Mouse (Mus musculus) B cell, adult 2 months (primary cell): ENCODE measurements around the gene Thra.
A peak's percentile ranks its signal among the peaks of the same experiment; 100 is the strongest.

Experiments used
- DNase-seq, 2 experiments: peaks; one replicate each; pipeline ENCODE4 v3.0.0; 2022

Gene Thra

DNA sequence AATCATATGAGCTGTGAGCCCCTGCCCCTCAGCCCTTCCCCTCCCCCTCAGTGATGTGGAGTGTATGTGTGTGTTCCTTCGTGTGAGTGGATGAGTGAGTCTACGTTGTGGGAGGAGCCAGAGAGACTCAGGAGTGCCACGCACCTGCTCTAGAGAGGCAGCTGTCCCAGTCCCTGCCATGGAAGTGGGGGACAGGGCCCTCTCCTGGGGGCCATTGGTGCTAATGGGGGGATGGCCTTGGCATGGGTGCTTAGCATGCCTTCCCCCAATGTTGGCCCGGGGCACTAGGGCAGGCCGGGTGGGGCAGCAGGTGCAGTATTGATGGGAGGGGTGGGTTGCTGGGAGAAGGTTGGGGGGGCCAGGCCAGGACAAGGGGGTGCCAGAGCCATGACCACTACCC, 26.4 kb downstream of the Thra start:
- no peak for DNase-seq

GRCm38 (mm10) chr11:98767276-98767675, 26.8 kb downstream of the Thra start:
- peak in 1 of 2 experiments; percentile 42 for DNase-seq

GRCm38 (mm10) chr11:98767713-98768112, 27.3 kb downstream of the Thra start:
- DNase-seq, result no peak

- no peak for DNase-seq
Observed at GRCm38 (mm10) chr11:98768127-98769006, 27.9 kb downstream of the Thra start.

GRCm38 (mm10) chr11:98769007-98769954, 28.8 kb downstream of the Thra start:
- DNase-seq, result no peak

DNA sequence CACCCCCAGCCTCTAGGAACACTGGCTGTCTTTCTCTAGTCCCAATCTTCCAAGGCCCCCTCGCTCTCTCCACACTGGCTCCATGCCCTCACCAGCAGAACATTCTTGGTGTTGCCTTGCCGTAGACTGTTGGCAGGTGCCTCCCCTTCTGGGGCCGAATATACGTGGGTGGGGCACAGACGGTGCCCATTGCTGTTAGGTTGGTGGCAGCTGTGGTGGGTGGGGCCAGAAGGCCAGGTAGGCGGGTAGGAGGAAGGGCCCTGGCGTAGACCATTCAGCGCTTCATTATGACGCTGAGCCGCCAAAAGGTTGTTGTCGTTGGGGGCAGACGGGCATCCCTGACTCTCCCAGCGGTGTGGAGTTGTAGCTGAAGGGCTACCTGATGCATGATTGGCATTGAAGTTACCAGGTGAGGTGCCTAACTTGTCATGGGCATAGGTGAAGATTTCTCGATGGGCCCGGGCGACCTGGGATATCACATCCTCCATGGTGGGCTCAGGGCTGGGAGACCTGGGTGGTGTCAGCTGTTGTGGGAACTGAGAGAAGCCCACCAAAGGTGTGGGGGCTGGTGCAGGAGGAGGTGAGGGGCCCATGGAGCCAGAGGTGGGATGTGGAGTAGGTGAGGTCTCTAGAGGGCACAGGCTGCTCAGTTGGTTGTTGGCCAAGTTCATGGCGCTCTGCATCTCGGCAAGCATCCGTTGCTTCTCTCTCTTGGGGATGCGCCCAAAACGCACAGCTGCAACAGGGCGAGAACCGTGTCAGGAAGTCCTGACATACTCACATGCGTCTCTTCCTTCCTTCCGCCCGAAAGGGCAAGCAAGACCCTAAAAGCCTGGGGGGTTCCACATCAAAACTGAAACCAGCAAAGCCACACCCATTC, 29.9 kb downstream of the Thra start:
- DNase-seq, result peak; percentile 52 to 55

DNA sequence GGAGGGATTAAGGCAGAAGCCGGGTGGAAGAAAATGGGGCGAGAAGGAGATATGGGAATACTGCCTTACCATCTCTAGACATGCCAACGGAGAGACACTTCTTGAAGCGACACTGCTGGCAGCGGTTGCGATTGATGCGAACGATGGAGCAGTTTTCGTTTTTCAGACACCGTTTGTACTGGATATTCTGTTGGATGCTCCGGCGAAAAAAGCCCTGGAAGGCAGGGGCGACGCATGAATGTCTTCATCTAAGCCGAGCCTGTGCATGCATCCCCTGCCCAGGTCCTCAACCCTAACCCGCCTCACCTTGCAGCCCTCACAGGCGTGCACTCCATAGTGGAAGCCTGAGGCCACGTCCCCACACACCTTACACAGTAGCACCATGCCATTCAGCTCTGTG, 30.7 kb downstream of the Thra start:
- DNase-seq, result no peak

GRCm38 (mm10) chr11:98771844-98772525, 31.5 kb downstream of the Thra start:
- no peak for DNase-seq

DNA sequence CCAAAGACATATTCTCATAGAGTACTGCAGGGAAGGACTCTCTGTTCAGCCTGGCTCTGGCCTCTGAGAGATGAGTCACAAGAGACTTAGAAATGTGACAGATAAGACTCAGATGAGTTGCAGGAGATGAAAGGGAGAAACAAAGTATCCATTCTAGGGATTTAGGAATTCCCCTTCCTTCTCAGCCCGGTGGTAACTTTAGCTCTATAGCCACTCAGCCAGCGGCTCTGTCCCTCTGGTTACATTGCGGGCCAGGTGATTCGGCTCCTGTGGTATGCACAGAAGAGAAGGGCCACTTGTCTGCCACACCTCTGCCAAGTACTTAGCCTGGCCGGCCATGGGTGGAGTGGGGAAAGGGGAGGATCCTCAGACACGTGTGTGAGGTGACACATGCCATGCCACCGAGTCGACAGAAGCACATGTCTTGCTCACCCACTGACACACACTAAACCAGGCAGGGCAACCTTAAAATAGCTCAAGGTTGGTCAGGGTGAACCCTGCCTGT, 32.3 kb downstream of the Thra start:
- DNase-seq, result peak; percentile 57 to 59

DNA sequence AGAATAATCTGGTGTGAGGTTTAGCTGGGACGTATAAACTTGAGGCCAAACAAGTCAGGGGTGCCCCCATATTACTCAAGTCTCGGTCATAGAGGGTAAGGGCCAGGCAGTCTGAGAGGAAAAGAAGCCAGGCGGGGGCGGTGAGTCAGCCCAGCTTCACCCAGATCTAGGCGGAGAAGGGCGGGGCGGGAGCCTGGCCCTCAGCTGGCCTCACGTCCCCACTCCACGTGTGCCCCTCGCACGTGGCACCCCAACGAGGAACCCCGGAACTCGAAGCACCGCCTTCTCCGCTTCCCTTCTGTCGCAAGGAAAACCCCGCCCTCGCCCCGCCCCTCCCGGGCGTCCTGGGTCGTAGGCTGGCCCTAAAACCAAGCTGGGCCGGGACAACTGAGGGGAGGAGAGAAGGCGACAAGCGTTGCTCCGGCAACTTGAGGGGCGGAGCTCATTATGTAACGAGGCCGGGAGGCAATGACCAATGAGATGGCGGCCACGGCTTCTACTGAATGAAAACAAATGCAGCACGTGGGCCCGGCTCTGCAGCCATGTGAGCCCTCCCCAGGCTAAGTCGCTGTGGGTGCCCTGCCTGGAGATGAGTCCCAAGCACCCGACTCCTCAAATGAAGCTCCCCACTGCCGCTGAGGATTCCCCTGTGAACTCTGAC, 33.3 kb downstream of the Thra start:
- peak; percentile 94 to 95 for DNase-seq

- peak; percentile 42 to 45 for DNase-seq
Observed at GRCm38 (mm10) chr11:98774582-98775347, 34.3 kb downstream of the Thra start, which contains the start of gene Nr1d1. TSS of gene Nr1d1 (minus strand) at chr11:98775333.

DNA sequence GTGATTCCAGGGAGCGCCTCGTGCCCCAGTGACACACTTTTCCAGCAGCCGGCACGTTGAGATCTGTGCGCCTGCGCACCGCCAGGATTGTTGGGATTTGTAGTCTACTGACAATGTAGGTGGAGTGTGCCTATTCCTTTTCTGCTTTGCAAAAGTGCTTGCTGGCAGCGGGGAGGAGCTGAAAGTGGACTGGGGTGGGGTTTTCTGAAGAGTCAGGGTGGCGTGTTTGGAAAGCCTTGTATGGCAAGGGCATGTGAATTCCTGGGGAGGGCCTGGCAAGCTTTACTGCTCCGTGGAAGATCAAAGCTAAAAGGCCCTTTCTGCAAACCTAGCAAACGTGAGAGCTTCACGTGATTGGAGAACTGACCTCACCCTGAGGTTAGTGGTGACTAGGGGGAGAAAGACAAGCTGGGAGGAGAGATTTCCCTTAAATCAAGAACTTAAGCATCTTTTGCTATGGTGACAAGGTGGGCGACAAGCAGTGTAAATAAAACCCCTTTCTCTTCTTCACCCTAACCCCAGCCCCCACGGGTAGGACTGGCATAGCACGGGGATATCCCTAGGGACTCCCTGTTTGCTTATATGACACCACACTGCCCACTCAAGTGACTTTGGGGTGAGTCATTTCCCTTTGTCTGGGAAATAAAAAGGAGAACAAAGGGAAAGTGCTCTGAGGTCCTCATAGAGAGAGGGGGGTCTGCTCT, 35.1 kb downstream of the Thra start:
- peak; percentile 76 for DNase-seq

DNA sequence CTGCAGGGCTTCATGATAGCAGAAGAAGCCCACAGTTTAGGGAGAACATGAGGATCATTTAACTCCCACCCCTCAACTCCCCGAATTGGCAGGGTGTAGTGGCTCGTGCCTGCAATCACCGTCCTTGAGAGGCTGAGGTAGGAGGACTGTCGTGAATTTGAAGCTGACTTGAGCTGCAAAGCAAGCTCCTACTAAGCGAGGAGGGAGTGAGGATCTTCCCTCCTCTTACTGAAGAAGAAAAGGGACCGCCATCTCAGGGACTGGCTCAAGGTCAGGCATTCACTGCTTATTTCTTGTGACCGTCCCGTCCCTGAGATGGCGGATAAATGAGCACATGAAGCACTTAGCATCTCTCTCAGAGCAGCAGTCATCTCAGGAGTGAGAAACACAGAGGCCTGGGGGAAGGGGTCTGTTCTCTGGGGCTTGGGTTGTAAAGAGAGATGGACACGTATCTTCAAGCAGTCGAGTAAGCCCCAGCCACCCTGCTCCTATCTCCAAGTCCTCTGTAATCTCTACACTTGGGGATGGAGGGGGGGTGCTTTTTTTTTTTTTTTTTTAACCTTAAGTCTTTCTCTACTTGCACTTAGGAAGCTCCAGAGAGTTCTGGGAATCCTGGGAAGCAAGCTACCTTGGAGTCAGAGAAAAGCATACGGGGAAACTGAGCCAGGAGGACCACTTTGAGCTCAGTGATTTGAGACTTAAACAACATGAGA, 35.8 kb downstream of the Thra start:
- DNase-seq, result no peak

- DNase-seq, result no peak
Observed at GRCm38 (mm10) chr11:98776843-98777590, 36.6 kb downstream of the Thra start.

GRCm38 (mm10) chr11:98777888-98778287, 37.5 kb downstream of the Thra start:
- DNase-seq, result no peak

DNA sequence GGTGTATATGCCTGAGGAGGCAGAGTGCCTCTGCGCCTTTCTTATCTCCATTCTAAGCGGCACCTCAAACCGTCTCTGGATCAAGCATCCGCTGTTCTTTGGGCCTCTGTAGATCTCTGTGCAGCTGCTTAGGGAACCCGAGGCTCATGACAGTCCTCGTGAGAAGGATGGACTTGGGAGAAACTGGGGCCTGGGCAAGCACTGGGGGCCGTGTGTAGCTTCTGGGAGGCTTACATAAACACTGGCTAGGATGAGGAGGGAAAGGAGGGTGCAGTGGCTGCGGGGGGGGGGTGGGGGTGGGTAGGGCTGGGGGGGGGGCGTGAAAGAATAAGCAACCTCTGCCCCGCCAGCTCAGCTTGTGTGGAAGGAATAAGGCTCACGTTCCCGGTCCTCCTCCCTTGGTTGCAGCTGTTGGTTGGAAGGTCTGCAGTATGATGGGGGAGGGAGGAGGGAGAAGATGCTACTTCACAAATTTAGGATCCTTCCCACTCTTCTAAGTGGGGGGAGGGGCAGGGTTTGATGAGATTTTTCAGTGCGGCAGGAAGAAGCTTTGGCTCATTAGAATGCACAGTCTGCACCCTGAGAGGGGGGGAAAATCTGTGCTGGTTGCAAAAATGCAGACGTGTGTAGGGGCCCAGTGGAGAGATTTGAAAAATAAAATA, 41.5 kb downstream of the Thra start:
- no peak for DNase-seq

- DNase-seq, result no peak
Observed at GRCm38 (mm10) chr11:98782651-98783235, 42.3 kb downstream of the Thra start.
